Mouse (Mus musculus): Measurements from ENCODE around the gene Dnmt3a.

GRCm38 (mm10) chr12:3833059-3833760, 27.4 kb downstream of the Dnmt3a start:
- TF ChIP-seq CTCF (IDR thresholded peaks at IDR 0.05) = no peak
- TF ChIP-seq EP300 (IDR thresholded peaks at IDR 0.05) = no peak

Measured in lung, postnatal 0 days (tissue).